Mouse (Mus musculus) mouse embryonic stem cell (cell line): Measurements from ENCODE around the gene Mpc2.

Experiments
- in situ Hi-C, 2 experiments: fragments of 300-500 bp; cut with MboI; formaldehyde crosslinking; loops; 1 replicate in 1 of 2; 3 replicates in 1 of 2; pipeline ENCODE4 v1.14.3; 2019 to 2020; ENCODE audit warnings: low sequenced_read_pairs in 2 of 2, low pct_unique_long_range_greater_than_20kb in 1 of 2, mixed read lengths in 1 of 2; ENCODE audit not compliant: unreplicated experiment in 1 of 2

Mpc2 gene

DNA sequence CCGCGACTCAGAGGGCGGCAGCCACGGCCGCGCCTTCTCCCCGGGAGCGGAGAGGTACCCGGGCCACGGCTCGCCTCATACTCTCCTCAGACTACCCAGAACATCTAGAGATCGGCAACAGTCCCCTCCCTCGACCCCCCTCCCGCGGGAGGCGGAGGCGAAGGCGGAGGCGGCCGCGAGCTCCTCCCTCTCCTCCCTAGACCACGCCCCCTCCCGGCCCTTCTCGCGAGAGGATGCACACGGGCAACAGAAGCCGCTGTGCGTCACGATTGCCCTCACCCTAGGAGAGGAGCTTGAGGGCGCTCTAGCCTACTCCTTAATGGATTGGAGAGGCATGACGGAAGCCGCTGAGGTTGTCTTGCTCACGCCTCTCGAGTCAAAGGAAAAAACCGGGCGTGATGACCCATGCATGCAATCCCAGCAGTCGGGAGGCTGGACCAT is at the start of gene Mpc2, which contains the start of gene Dcaf6:
Gene Mpc2, plus strand, starts transcription at position 278 of the 441 bp plus-strand sequence.
Gene Dcaf6, minus strand, starts transcription at position 116 of the 441 bp plus-strand sequence.
- in situ Hi-C loops: no loop called here

DNA sequence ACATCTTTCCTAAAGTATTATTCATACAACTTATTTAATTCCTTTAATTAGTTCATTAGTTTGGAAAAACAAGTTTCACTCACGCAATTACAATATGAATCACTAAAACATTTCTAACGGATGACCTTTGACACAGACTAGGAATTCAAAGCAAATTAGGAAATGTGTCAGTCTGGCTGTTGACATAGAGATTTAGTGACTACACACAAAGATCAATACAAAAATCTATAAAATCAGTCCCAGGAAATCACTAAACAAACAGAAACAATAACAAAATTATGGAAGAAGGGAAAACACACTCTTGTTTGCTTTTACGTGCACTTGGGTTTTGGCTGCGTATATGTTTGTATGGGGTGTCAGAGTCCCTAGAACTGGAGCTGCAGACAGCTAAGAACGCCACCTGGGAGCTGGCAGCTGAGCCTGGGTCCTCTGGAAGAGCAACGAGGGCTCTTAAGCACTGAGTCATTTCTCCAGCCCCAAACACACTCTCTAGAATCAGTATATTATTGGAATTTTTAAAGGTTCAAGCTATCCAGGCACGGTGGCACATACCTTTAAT is 39.0 kb upstream of the Mpc2 start:
- in situ Hi-C loops: no loop called here

DNA sequence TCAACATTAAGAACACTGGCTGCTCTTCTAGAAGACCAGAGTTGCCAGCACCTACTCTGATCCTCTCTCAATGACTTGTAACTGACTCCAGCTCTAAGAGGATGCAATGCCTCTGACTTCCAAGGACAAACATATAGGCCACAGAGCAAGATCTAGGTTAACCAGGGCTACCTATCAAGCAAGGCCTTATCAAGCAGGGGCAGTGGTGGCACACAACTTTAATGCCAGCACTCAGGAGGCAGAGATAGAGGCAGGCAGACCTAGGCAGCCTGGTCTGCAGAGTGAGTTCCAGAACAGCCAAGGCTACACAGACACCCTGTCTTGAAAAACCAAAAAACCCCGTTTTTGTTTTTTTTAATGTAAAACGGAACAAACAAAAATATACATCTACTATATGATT is 34.2 kb upstream of the Mpc2 start:
- in situ Hi-C loops: no loop called here

DNA sequence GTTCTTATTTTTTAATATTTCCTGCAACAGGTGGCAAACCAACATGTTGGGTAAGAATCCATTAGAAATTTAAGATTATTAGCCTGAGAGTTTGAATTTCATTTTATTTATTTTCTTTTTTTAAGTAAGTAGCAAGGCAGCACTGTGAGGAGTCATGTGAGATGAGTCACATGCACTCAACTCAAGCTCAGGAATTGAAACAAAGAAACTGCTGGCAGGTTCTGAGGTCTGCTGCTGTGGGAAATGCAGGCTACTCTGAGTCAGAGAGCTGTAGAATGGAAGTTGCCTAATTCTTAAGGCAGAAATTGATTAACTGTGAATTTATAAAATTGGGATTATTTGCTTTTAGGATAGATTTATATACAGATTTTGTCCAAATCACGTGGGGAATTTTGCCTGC is 27.6 kb upstream of the Mpc2 start:
- in situ Hi-C loops: no loop called here

DNA sequence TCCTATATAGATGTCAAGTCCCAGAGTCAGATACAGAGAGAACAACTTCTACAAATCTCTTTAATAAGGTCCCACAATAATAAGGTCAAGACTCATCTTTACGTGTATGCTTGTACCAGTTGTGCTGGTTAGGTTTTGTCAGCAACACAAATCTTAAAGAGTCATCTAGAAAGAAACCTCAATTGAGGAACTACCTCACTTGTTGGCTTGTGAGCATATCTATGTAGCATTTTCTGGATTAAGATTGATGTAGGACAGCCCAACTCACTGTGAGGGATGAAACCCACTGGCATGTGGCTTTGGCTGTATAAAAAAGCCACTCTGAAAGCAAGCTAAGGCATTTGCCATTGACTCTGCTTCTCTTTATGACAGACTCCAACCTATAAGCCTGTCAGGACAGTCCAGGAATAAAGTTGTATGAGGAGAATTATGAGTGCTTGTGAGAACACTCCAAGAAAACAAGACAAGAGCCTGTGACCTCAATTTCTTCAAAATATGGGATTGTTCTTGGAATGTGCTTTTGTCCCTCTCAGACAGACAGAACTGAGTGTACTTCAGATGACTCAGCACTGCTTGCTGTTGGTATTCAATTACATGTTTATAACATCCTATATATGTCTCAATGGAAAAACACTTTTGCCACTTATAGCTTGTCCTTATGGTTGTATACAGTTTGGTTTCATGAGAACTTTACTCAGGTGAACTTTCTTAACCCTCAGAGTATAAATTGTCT is 22.0 kb upstream of the Mpc2 start:
- in situ Hi-C loops: no loop called here

DNA sequence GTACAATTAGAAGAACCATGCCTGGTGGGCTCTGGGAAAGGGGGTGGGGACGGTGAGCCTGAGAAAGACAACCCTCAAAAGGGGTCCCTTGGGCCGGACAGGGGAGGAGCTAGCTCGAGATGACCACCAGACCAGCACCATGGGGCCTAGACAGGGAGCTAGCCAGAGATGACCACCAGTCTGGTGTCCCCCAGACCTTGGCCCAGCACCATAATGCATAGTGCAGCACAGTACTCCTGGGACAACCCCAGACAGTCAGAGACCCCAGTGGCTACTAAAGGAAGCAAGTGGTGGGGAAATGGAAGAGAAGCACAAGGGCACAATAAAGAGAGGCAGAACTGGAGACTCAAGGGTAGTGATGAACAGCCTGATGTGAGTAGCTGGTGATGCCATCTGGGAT is 19.6 kb upstream of the Mpc2 start:
- in situ Hi-C loops: no loop called here

DNA sequence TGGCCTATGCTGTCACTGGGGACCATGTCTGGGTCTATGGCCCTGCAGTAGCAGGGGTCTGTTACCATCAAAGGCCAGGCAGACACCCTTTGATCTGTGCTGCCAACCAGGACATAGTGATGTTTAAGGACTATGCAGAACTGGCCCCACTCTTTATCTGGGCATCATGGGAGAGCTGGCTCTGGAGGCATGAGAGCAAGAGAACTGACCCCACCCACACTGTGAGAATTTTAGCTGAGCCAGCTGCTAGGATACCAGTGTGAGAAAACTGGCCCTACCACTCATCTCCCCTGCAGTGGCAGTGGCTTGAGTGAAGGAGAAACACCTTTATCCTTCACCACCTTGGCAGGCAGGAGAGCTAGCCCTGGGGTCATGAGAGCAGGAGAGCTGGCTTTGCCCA is 19.2 kb upstream of the Mpc2 start:
- in situ Hi-C loops: no loop called here

DNA sequence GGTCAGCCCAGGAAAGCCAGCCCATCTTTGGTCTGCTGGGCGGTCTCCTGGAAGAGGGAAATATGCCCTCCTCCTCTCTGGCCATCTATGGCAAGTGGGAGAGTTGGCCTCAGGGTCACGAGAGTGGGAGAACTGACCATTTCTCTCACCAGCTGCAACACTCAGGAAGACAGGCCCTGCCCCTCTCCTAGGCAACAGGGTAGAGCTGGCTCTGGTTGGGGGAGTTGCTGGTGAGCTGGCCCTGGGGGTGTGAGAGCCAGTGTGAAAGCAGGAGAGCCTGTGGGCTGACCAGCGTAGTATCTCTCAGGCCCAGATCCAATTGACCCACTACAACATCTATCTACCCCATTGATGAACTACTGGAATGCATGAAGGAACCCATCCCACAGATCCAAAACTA is 18.7 kb upstream of the Mpc2 start:
- in situ Hi-C loops: no loop called here

DNA sequence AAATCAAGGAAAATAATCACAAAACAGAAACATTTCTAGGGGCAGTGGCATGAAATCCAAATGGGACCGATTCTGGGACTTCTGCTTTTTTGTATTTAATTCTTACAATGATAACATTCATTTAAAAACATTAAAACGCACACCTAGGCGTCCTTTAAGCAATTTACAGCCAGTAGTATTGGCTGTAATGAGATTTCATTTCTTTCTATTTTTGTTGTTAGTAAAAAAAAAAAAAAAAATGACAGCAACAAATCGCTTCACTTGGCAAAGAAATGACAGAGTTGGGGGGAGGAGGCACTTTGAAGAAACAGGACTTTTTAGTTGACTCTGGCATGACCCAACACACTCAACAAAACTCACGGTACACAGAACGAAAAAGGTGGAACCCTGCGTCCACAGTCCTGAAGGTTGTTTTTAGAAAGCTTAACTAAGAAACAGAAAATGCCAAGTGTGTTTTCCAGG is 1.4 kb upstream of the Mpc2 start:
- in situ Hi-C loops: no loop called here

DNA sequence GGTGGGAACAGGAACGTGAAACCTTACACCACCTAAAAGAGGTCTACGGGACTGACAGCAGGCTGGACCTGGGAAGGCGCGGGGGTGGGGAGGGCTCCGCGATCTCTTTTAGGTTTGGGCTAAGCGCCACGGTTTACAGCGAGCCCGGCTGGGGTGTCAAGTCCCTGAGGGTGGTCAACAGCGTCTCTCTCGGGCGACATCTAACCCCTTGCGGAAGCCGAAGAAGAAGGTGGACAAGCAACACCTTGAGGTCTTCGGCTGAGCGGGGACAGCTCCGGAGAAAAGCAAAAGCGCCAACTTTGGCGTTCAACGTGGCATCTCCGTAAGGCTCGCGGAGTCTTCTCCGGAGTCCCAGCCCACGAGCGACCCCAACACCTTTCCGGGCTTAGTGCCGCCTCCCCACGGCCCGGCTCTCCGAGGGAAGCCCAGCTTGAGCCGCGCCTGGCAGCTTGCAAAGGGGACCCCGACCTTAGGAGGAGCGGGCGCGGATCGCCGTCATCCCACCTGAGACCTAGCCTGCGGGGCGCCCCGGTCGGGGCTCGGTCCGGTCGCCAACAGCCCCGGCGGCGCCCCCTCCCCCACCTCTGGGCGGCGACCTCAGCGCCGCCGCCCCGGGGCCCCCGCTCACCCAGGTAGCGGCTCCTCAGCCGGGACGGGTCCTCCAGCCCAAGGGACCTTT is 795 bp upstream of the Mpc2 start:
- in situ Hi-C loops: no loop called here

DNA sequence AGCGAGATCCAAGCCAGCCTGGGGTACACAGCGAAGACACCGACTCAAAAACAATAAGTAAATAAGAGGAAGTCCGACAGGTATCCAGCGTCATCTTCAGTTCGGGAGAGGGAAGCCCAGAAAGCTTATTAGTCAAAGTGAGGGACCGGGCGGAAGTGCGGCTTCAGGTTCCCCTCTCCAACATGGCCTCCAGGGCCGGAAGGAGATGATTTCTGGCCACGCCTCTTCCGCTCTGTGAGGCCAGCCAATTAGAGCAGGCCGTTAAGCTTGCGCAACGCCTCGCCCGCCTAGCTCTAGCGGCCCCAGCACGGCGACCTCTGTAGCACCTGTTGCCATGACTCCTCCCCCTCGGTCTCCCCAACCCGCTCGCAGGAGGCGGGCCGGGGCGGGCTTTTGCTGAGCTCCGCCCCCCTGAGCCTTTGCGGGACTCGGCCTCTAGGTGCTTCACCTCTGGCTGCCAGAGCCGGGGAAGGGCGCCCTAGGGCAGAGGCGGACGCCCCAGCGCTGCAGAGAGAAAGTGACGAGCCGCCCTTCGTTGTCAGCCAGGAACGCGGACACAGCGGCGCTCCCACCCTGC is 452 bp downstream of the Mpc2 start:
- in situ Hi-C loops: no loop called here

DNA sequence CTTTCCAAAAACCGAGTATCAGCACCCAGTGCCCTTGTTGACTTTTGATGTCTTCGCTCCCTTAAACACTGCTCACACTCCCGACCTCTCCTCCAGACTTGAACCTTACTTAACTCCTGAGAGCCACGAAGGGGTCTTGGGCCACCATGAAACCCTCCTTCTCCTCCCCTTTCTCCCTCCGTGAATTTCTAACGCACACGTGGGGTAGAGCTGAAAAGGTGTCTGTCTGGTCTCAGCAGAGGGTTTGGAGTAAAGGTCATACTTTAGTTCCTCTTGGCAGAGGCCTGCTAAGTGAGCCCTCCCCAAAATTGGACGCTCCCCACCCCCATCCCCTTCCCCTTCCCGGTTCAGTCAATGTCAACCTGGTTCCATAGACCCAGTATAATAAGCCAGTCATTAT is 1.2 kb downstream of the Mpc2 start:
- in situ Hi-C loops: no loop called here

DNA sequence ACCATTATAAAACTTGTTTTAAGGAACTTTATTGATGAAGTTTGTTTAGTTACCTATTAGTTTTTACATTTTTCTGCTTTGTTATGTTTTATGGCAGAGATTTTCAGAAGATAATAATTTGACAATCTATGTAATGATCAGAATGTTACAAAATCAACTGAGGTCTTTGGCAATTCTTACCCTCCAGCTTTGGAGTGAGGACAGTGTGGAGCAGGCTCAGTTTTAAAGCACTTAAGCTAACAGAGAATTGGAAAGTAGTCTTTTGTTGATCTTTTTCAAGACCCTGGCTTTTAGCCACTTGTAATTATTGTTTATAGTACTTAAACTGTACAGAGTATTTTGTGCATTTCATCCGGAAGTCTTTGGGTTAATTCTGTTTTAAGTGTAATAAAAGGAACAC is 2.4 kb downstream of the Mpc2 start:
- in situ Hi-C loops: no loop called here

DNA sequence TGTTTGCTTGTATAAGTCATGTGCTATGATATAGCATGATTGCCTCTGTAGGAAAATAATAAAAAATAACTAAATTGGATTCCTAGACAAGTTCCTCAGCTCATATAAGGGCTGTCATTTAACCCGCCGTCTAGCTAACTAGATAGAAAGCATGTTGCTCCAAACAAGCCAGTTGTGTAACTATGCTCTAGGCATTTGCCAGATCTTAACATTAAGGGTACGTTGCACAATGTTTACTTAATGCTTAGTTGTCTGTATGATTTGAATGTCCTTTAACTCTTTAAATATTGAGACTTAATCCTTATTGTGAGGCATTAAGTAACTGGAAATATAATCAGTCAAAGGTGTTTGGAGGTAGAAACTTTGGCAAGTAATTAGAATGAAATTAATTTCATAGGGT is 4.1 kb downstream of the Mpc2 start:
- in situ Hi-C loops: no loop called here

DNA sequence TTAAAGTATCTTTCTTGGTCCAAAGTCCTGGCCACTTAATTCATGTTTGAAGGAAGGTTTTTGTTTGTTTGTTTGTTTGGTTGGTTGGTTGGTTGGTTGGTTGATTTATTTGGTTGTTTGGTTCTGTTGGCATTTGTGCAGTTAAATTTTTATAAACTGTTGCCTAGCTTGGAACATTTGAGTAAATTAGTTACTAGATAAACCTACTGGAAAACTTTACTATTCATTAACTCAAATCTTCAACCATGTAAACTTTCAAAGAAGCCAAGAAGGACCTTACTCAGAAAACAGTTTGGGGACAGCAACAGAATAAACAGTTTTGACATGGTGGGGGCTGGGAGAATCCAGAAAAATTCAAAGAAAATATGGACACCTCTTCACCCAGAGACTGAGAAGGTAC is 8.5 kb downstream of the Mpc2 start:
- in situ Hi-C loops: no loop called here

DNA sequence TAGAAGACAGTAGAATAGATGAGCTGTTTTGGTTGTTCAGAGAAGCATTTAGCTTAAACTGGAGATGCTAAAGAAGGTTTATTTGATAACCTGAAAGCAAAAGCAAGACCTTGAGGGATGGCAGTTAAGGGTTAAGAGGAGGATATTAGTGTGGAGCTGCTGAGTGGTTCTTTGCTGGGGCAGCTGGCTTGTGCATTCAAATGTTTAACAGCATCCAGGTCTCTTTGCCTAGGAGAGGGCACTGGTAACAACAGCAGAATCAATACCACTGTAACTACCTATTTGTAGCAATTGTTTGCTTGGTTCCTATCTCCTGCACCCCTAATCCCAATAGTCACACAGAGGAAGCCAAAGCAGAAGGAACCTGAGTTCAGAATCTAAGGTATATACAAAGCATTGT is 9.3 kb downstream of the Mpc2 start:
- in situ Hi-C loops: no loop called here

DNA sequence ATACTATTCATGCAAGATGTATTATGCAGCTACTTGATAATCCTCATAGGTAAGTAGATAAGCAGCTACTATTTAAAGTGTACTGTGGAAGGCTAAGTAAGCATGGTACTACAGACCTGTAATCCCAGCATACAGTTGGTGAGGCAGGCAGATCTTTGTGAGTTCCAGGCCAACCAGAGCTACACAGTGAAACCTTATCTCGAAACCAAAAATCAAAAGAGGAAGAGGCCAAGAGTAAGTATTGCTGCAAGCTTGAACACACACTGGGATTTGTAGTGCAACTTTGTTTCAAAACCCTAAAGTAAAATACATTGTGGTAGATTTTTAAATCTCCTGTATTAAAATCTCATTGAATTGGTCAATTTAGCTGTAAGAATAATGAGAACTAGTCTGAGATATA is 11.1 kb downstream of the Mpc2 start:
- in situ Hi-C loops: no loop called here

DNA sequence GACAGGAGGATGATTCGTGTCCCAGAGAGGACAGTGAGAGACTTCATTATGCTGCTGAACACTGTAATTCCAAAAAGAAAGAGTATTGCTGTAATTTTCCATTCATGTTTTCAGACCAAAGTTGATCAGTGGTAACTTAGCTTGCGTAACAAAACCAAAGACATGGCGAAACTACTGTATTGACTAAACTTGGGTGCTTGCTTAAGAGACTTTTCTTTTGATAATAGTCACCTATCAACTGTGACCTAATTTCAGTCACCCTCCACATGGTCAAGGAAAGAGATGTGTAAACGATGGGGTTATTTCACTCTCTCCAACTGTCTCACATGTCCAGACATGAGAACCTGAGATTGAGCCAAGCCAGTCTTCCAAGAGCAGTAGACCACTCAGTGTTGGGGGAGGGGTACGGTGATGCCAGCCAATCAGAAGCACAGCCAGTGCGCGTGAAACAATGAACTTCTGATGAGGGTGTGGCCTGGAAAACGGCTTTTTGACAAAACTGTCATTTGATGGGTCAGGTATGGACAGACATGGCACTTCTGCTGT is 24.3 kb downstream of the Mpc2 start, which contains the start of gene Adcy10:
Gene Adcy10, plus strand, starts transcription at position 496 of the 546 bp plus-strand sequence.
- in situ Hi-C loops: no loop called here

DNA sequence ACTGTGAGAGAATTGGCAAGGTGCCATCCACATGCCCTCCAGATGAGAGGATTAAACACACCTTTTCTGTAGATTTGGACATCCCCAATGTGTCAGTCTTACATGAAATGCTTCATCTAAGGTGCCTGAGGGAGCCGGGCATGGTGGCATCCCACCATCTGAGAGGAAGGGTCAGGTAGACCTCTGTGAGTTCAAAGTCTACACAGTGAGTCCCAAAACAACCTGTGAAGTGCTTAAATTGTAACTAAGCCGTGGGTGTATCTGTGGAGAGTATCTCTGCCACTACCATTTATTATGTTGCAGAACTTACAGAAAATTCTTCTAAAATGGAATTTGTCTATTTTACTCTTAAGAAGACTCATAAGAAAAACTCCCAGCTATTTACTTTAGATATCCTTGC is 25.7 kb downstream of the Mpc2 start:
- in situ Hi-C loops: no loop called here
